Mouse (Mus musculus): ENCODE data around the gene Spata31d1d.
A peak's percentile ranks its signal among the peaks of the same experiment; 100 is the strongest.
"Not testable (repeated sequence)": the region's sequence is repeated elsewhere in the genome, so short reads cannot be mapped to it uniquely, and the experiment has no call there.

Spata31d1d gene

GRCm38 (mm10) chr13:59733936-59734335 lies 2.4 kb upstream of the Spata31d1d start:
- DNase-seq (ENCODE audit: low read depth, low spot score): no peak

GRCm38 (mm10) chr13:59728378-59729093 lies 3.0 kb downstream of the Spata31d1d start:
- peak; percentile 47 for DNase-seq (ENCODE audit: low read depth, low spot score)

- no peak for DNase-seq (ENCODE audit: low read depth, low spot score)
Observed at GRCm38 (mm10) chr13:59726139-59726867, 5.2 kb downstream of the Spata31d1d start.

- DNase-seq (ENCODE audit: low read depth, low spot score): not testable (repeated sequence)
Observed at GRCm38 (mm10) chr13:59722089-59722488, 9.5 kb downstream of the Spata31d1d start.

- no peak for DNase-seq (ENCODE audit: low read depth, low spot score)
Observed at GRCm38 (mm10) chr13:59719475-59719874, 12.1 kb downstream of the Spata31d1d start.

GRCm38 (mm10) chr13:59718857-59719440 lies 12.6 kb downstream of the Spata31d1d start:
- not testable (repeated sequence) for DNase-seq (ENCODE audit: low read depth, low spot score)

GRCm38 (mm10) chr13:59713710-59714109 lies 17.8 kb downstream of the Spata31d1d start:
- no peak for DNase-seq (ENCODE audit: low read depth, low spot score)

GRCm38 (mm10) chr13:59711984-59712383 lies 19.6 kb downstream of the Spata31d1d start, which contains the start of gene Spata31d1b:
Spata31d1b (plus strand) TSS chr13:59712284.
- not testable (repeated sequence) for DNase-seq (ENCODE audit: low read depth, low spot score)

GRCm38 (mm10) chr13:59710230-59710629 lies 21.3 kb downstream of the Spata31d1d start, which contains the start of gene Spata31d1a:
Spata31d1a (minus strand) TSS chr13:59710330.
- DNase-seq (ENCODE audit: low read depth, low spot score): no peak

GRCm38 (mm10) chr13:59704562-59704961 lies 27.0 kb downstream of the Spata31d1d start:
- DNase-seq (ENCODE audit: low read depth, low spot score): no peak

GRCm38 (mm10) chr13:59703514-59703913 lies 28.0 kb downstream of the Spata31d1d start:
- DNase-seq (ENCODE audit: low read depth, low spot score): no peak

- DNase-seq (ENCODE audit: low read depth, low spot score): not testable (repeated sequence)
Observed at GRCm38 (mm10) chr13:59700137-59700536, 31.4 kb downstream of the Spata31d1d start.

GRCm38 (mm10) chr13:59699131-59699530 lies 32.4 kb downstream of the Spata31d1d start:
- DNase-seq (ENCODE audit: low read depth, low spot score): no peak

GRCm38 (mm10) chr13:59695781-59696180 lies 35.8 kb downstream of the Spata31d1d start:
- DNase-seq (ENCODE audit: low read depth, low spot score): no peak

- no peak for DNase-seq (ENCODE audit: low read depth, low spot score)
Observed at GRCm38 (mm10) chr13:59694008-59694407, 37.5 kb downstream of the Spata31d1d start, which contains the start of gene 4921517D22Rik. 4921517D22Rik (minus strand) TSS chr13:59694108.

GRCm38 (mm10) chr13:59691478-59691877 lies 40.1 kb downstream of the Spata31d1d start:
- DNase-seq (ENCODE audit: low read depth, low spot score): no peak

GRCm38 (mm10) chr13:59690576-59690975 lies 41.0 kb downstream of the Spata31d1d start:
- no peak for DNase-seq (ENCODE audit: low read depth, low spot score)

GRCm38 (mm10) chr13:59689843-59690242 lies 41.7 kb downstream of the Spata31d1d start:
- no peak for DNase-seq (ENCODE audit: low read depth, low spot score)

- DNase-seq (ENCODE audit: low read depth, low spot score): no peak
Observed at GRCm38 (mm10) chr13:59689313-59689712, 42.2 kb downstream of the Spata31d1d start.

- DNase-seq (ENCODE audit: low read depth, low spot score): no peak
Observed at GRCm38 (mm10) chr13:59688338-59688770, 43.2 kb downstream of the Spata31d1d start.

- DNase-seq (ENCODE audit: low read depth, low spot score): no peak
Observed at GRCm38 (mm10) chr13:59685236-59685635, 46.3 kb downstream of the Spata31d1d start.

GRCm38 (mm10) chr13:59682629-59683028 lies 48.9 kb downstream of the Spata31d1d start:
- no peak for DNase-seq (ENCODE audit: low read depth, low spot score)
